Mouse (Mus musculus) stomach, embryonic 16.5 days (tissue): Measurements from ENCODE around the gene Ticam1. TPM values are rescaled to one million over a fixed set of nuclear protein-coding genes. Genes with fewer than 3 reads are reported as not detected.

Source experiments
- ATAC-seq: fragments of 200-750 bp; cut with Nextera tagmentation; 2 replicates; pipeline ENCODE4 v1.8.0; 2017; ENCODE audit warnings: moderate number of reproducible peaks, moderate TSS enrichment; ENCODE audit not compliant: insufficient read depth, low FRiP score
- H3K27ac ChIP-seq: fragments of 300-500 bp; sonication (generic); 2 replicates; pipeline ENCODE4 v1.5.1; 2014; ENCODE audit warnings: low read length
- H3K27me3 ChIP-seq: fragments of 300-500 bp; sonication (generic); 2 replicates; pipeline ENCODE4 v1.6.1; 2014; ENCODE audit warnings: low read length, control low read depth, mixed read lengths; ENCODE audit not compliant: control insufficient read depth, insufficient read depth
- H3K36me3 ChIP-seq: fragments of 300-500 bp; sonication (generic); 2 replicates; pipeline ENCODE4 v1.6.1; 2014; ENCODE audit warnings: low read length; ENCODE audit not compliant: control insufficient read depth, insufficient read depth
- H3K4me1 ChIP-seq: fragments of 300-500 bp; sonication (generic); 2 replicates; pipeline ENCODE4 v1.6.1; 2014; ENCODE audit warnings: low read length, control low read depth, mixed read lengths; ENCODE audit not compliant: control insufficient read depth, insufficient read depth
- H3K4me2 ChIP-seq: fragments of 300-500 bp; sonication (generic); 2 replicates; pipeline ENCODE4 v1.6.1; 2014; ENCODE audit warnings: low read depth, low read length, mixed read lengths
- H3K4me3 ChIP-seq: fragments of 300-500 bp; sonication (generic); replicated peaks from 2 replicates; pipeline ENCODE4 v1.5.1; 2014; ENCODE audit warnings: mild to moderate bottlenecking, low read length
- H3K9ac ChIP-seq: fragments of 300-500 bp; sonication (generic); 2 replicates; pipeline ENCODE4 v1.6.1; 2014; ENCODE audit warnings: low read length
- H3K9me3 ChIP-seq: fragments of 300-500 bp; sonication (generic); replicated peaks from 2 replicates; pipeline ENCODE4 v1.6.1; 2016; ENCODE audit warnings: low read length, control low read depth; ENCODE audit not compliant: control insufficient read depth
- WGBS: fragments of 180-500 bp; shearing (Covaris S2); extraction: QIAGEN DNeasy Blood & Tissue Kit; methylation state at CpG from one replicate; pipeline ENCODE4 v1.1.7; 2014; 5-methylcytosine and 5-hydroxymethylcytosine counted together
- polyA plus RNA-seq: library from polyadenylated mRNA; unstranded; fragments of >200 nt; fragmentation: Nextera tagmentation; extraction: Ambion mirVana; gene quantifications from 2 replicates; pipeline ENCODE4 v1.2.1, GENCODE M21; 2015

Ticam1 gene
- polyA plus RNA-seq, 1 experiment from 2014 or later: 7.6 TPM

DNA sequence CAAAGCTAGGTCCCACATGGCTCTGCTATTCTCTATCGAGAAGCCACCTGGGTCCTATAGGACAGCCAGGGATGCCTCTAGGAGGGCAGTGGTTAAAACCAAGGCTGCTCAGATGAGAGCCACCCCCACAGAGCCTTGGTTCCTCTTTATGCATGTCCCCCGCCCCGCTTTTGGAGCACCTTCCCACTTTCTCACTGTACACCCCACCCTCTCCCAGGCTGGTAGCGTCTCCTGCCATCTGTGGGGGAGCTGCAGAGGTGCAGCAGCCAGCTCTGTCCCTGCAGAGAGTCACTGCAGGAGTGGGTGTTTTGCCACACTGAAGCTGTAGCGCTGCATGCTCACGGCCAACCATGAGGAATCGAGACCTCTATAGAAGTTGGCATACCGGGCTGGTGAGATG is 6.7 kb upstream of the Ticam1 start:
- Histone ChIP-seq H3K4me2 (no peak overlapping the region), H3K9me3 (no peaks in the 10 kb centered on the region), H3K4me3 (no peak overlapping the region), H3K27me3 (no peaks in the 10 kb centered on the region), H3K4me1 (peaks cover 22% of the 10 kb centered on the region), H3K27ac (0 out of 2 replicates have a peak overlapping the region, but pooled peaks have one; percentile 7), H3K9ac (no peak overlapping the region), H3K36me3 (peaks cover 26% of the 10 kb centered on the region)
- no peak for ATAC-seq
- 87% methylated on average over 8 of the region's 8 CpGs for WGBS

DNA sequence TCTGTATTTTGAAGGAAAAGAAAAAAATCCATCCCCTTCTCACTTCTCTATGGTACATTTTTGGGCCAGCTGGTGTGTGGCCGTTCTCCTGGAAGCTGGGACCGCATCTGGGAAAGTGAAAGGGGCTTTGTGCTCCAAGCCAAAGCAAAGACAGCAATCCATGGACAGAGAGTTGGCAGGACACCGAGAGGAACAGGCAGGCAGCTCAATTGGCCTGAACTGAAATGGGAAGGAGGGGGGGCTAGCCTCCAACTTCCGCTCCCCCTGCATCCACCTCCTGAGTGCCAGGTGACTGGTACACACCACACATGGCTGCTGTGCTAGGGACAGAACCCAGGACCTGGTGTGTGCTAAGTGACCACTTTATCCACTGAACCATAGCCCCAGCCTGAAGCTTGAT is 6.2 kb upstream of the Ticam1 start:
- no peaks in the 10 kb centered on the region for H3K27me3 ChIP-seq
- ATAC-seq: no peak
- H3K36me3 ChIP-seq: peaks cover 26% of the 10 kb centered on the region
- H3K4me2 ChIP-seq: no peak overlapping the region
- no peaks in the 10 kb centered on the region for H3K9me3 ChIP-seq
- H3K4me1 ChIP-seq: peaks cover 18% of the 10 kb centered on the region
- no peak overlapping the region for H3K9ac ChIP-seq
- WGBS: 84% methylated on average over 4 of the region's 4 CpGs
- 0 out of 2 replicates have a peak overlapping the region, but pooled peaks have one; percentile 7 for H3K27ac ChIP-seq
- no peak overlapping the region for H3K4me3 ChIP-seq

DNA sequence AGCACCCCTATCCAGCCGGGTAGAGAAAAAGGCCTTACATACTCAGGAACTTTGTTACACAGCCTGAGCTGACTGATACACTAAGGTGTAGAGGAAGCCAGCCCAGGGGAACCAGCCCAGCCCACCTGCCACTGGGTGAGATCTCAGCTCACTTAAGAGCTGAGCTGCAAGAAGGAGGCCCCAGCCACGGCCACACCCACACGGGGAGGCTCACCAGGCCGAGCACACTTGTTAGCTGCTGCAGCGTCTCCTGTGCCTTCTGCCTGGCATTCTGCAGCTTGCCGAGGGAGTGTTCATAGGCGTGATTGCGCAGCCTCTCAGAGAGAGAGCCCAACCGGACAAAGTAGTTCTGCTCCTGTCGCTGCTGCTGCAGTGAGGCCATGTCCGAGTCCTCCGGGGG is 4.6 kb upstream of the Ticam1 start:
- H3K9me3 ChIP-seq: no peaks in the 10 kb centered on the region
- 87% methylated on average over 12 of the region's 12 CpGs for WGBS
- H3K4me2 ChIP-seq: no peak overlapping the region
- H3K4me3 ChIP-seq: no peak overlapping the region
- peaks cover 26% of the 10 kb centered on the region for H3K36me3 ChIP-seq
- no peak overlapping the region for H3K9ac ChIP-seq
- no peak for ATAC-seq
- no peaks in the 10 kb centered on the region for H3K27me3 ChIP-seq
- peaks cover 15% of the 10 kb centered on the region for H3K4me1 ChIP-seq
- H3K27ac ChIP-seq: no peak overlapping the region

DNA sequence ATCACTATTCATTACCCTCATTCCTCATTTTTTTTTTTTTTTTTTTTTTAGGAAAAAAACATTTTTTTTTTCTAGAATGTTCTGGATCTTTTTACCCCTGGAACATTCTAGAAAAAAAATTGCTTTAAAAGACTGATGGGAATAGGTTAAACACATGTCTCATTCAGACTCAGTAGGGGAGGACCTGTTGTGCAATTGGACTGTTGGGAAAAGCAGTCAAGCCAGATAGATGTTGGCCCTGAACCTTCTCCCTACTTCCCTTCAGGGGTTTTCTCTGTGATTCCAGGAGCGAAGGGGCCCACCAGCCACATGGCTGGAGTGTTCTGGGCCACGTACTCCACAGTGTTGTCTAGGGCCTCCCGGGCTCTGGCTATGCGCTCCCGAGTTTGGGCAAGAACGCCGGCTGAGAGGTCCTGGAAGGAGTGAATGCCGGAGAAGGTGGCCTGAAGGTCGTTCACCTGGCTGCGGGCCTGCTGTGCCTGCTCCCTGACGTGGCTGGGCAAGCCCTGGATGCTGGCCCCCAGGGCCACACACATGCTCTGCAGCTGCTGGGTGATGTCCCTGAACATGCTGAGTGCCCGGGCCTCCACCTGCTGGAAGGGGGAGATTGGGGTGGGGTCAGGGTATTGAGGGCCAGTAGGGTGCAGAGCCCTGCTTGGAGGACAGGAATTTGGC is 3.0 kb upstream of the Ticam1 start:
- Histone ChIP-seq H3K9me3 (no peaks in the 10 kb centered on the region), H3K9ac (no peak overlapping the region), H3K4me2 (no peak overlapping the region), H3K27me3 (no peaks in the 10 kb centered on the region), H3K4me3 (no peak overlapping the region), H3K27ac (no peak overlapping the region), H3K36me3 (peaks cover 14% of the 10 kb centered on the region), H3K4me1 (peaks cover 15% of the 10 kb centered on the region)
- 86% methylated on average over 12 of the region's 12 CpGs for WGBS
- ATAC-seq: no peak

DNA sequence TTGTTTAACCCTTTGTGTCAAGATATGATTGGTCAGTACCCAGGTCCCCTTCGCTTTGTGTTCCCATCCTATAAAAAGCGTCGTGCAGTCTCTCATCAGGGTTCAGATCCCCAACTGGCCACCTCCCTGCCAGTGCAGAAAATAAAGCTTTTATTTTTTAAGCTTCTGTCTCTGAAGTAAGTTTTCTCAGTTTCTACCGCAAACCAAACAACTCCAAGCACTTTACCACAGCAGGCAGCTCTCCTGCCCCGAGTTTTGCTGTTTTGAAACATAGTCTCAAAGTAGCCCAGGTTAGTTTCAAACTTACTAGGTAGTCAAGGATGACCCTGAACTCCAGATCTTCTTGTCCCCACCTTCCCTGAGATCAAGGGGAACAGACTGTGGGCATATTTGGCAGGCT is 1.8 kb upstream of the Ticam1 start:
- Histone ChIP-seq H3K36me3 (peaks cover 14% of the 10 kb centered on the region), H3K4me2 (no peak overlapping the region), H3K27ac (peak overlapping the region; percentile 97; the same call in 1 of the 2 replicates), H3K4me1 (peaks cover 18% of the 10 kb centered on the region), H3K9me3 (no peaks in the 10 kb centered on the region), H3K27me3 (no peaks in the 10 kb centered on the region), H3K9ac (no peak overlapping the region; the same call in 1 of the 2 replicates), H3K4me3 (no peak overlapping the region)
- 88% methylated on average over 5 of the region's 5 CpGs for WGBS
- no peak for ATAC-seq

DNA sequence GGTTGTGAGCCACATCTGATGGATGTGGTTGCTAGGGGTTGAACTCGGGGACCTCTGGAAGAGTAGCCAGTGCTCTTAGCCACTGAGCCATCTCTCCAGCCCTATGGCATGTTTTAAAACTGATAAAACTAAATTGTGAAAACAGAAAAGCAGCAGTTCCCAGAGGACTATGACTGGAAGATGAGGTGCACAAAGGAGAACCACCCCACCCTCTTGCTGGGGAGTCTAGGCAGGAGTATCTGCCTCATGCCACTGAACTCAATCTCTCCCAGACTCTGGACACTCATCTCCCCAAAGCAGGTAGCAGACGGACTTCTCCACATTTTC is 944 bp upstream of the Ticam1 start:
- Histone ChIP-seq H3K4me3 (peak overlapping the region; percentile 72; the same call in 1 of the 2 replicates), H3K9ac (peak overlapping the region; percentile 57; the same call in 1 of the 2 replicates)
- no peak for ATAC-seq

DNA sequence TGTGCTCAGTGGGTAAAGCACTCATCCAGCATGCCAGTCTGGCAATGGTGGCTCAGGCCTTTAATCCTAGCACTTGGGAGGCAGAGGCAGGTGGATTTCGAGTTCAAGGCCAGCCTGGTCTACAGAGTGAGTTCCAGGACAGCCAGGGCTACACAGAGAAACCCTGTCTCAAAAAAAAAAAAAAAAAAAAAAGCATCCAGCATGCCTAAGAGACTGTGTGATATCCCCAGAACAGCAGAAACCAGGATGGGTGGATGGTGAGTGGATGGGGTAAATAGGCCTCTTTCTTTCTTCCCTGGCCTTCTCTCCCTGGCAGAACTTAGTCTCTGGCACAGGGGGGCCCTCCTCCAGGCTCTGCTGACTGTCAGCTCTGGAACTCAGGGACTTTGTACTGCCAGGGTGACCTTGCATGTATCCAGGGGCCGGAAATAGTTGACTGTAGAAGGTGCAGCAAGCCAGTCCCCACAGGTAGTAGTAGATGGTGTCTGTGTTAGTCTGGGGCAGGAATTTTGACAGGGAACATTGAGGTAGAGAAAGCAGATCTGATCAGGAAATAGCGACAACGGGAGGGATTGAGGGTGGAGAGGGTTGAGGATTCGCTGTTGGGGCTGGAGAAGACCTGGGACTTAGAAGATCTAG is 625 bp downstream of the Ticam1 start:
- H3K4me3 ChIP-seq: peak overlapping the region; percentile 72
- no peaks in the 10 kb centered on the region for H3K9me3 ChIP-seq
- peak overlapping the region; percentile 69 for H3K4me2 ChIP-seq
- H3K27ac ChIP-seq: peak overlapping the region; percentile 97
- H3K27me3 ChIP-seq: no peaks in the 10 kb centered on the region
- H3K36me3 ChIP-seq: peaks cover 12% of the 10 kb centered on the region
- WGBS: 19% methylated on average over 5 of the region's 5 CpGs
- peak overlapping the region; percentile 87 for H3K9ac ChIP-seq
- peaks cover 26% of the 10 kb centered on the region for H3K4me1 ChIP-seq
- peak; percentile 22; the same call in 1 of the 2 replicates for ATAC-seq

More for the DNA sequence above, 944 bp upstream of the Ticam1 start:
- Histone ChIP-seq H3K4me1 (peaks cover 25% of the 10 kb centered on the region), H3K4me2 (peak overlapping the region; percentile 69), H3K9me3 (no peaks in the 10 kb centered on the region), H3K36me3 (peaks cover 14% of the 10 kb centered on the region), H3K27me3 (no peaks in the 10 kb centered on the region), H3K27ac (peak overlapping the region; percentile 97)
- WGBS: 34% methylated on average over 2 of the region's 2 CpGs

DNA sequence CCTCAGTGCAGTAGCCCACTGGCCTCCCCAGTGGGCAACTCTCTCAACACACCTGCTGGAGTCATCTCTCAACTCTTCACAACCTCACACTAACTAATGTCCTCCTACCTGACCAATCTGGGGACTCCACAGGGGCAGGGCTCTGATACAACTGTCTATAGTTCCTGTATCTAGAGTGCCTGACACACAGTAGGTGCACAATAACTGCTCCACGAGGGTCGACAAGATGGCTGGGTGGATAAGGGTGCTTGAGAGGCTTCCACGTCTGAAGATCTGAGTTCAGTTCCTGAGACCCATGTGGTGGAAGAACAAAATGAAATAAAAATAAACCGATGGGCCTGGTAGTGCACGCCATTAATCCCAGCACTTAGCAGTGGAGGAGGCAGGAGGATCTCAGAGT is 2.6 kb downstream of the Ticam1 start:
- peak overlapping the region; percentile 40; the same call in 1 of the 2 replicates for H3K9ac ChIP-seq
- no peak overlapping the region for H3K4me2 ChIP-seq
- H3K27me3 ChIP-seq: no peaks in the 10 kb centered on the region
- peaks cover 21% of the 10 kb centered on the region for H3K4me1 ChIP-seq
- 82% methylated on average over 5 of the region's 5 CpGs for whole genome bisulfite sequencing
- no peak overlapping the region for H3K27ac ChIP-seq
- H3K9me3 ChIP-seq: no peaks in the 10 kb centered on the region
- ATAC-seq: no peak
- H3K36me3 ChIP-seq: peaks cover 8% of the 10 kb centered on the region
- no peak overlapping the region for H3K4me3 ChIP-seq

DNA sequence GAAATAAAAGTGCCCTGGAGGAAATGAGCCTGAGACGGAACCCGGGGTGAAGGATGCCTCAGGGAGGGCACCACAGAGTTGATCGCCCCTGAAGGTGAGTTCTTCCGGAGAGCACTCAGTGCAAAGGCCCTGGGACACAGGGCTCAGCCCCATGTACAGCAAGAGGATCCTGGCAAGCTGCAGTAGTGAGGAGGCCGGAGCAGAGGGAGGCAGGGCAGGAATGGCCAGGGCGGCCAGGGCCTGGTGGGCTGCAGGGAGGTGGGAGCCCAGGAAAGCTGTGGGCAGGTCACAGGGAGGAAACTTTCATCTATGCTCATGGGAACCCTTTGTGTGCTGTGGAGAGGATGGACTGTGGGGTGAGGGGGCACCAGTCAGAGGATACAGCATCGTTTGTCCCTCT is 3.1 kb downstream of the Ticam1 start:
- Histone ChIP-seq H3K27ac (peak overlapping the region; percentile 55; the same call in 1 of the 2 replicates), H3K4me2 (no peak overlapping the region)

More for the DNA sequence above, 3.1 kb downstream of the Ticam1 start:
- Histone ChIP-seq H3K9ac (peak overlapping the region; percentile 55), H3K36me3 (peaks cover 8% of the 10 kb centered on the region), H3K9me3 (no peaks in the 10 kb centered on the region), H3K4me1 (peaks cover 21% of the 10 kb centered on the region), H3K27me3 (no peaks in the 10 kb centered on the region), H3K4me3 (no peak overlapping the region)
- WGBS: 87% methylated on average over 7 of the region's 7 CpGs
- ATAC-seq: no peak
